Mouse (Mus musculus) spleen, adult 18-20 months (tissue): Measurements from ENCODE around the gene Flt3.

Experiments used
- DNase-seq, 2 experiments: peaks; one replicate each; pipeline ENCODE4 v3.0.0; 2022; ENCODE audit warnings: mixed read lengths in 2 of 2

Flt3 gene

GRCm38 (mm10) chr5:147399843-147400504 is at the start of gene Flt3:
TSS of gene Flt3 (minus strand) at chr5:147400489.
- DNase-seq: peak; percentile 50 to 56

GRCm38 (mm10) chr5:147448933-147449332 is 48.6 kb upstream of the Flt3 start:
- DNase-seq: no peak

DNA sequence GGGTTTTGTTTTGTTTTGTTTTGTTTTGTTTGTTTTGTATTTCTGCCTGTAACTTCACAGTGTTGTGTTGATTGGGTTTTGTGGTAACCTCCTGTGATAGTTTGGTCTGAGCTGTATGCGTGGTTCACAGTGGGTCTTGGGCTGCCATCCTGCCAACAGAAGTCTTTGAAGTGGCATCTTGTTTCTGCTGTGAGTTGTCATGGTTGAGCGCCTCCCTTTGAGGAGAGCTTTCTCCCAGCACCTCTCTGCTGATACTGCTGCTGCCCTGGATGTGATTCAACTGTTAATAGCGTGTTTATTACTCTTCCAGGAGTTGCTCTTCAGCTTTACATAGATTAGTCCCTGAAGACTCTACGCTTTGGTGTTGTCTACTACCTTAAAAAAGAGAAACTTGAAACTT is 48.2 kb upstream of the Flt3 start:
- no peak for DNase-seq

- no peak for DNase-seq
Measured at GRCm38 (mm10) chr5:147445252-147445651, 45.0 kb upstream of the Flt3 start.

GRCm38 (mm10) chr5:147444757-147445156 is 44.5 kb upstream of the Flt3 start:
- DNase-seq: no peak

GRCm38 (mm10) chr5:147444298-147444697 is 44.0 kb upstream of the Flt3 start:
- no peak for DNase-seq

DNA sequence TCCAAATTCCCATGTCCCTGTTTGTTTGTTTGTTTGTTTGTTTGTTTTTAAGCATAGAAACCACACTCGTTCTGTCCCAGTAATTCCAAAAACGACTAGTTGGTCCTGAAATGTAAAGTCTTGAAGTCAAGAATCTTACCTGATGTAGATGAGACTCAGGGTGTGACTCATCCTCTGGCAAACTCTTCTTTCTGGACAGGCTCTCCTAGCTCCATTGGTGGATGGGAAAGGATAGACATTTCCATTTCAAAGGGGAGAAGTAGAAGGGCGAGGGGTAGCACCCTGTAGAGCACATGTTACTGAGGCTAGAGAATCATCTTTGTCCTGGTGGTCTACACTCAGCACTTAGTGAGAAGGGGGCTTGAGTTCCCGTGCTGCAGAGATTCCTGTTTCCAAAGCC is 42.5 kb upstream of the Flt3 start:
- no peak for DNase-seq

DNA sequence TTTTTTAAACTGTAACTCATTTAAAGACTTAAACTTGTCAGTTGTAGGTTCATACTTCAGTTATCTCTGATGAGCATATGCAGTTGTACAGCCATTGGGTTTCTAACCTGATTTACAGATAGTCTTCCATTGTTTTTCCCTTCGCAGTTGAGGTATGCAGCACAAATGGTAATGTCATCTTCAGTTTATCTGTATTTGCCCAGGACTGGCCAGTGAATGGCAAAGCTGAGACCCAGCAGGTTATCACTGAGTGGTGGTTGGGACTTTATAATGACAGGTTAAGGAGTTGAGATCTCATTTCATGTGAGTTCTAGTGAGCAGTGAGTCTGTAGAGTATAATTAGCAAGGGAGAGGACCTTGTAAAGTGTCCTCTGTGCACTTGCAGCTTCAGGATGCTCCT is 41.7 kb upstream of the Flt3 start:
- no peak for DNase-seq

DNA sequence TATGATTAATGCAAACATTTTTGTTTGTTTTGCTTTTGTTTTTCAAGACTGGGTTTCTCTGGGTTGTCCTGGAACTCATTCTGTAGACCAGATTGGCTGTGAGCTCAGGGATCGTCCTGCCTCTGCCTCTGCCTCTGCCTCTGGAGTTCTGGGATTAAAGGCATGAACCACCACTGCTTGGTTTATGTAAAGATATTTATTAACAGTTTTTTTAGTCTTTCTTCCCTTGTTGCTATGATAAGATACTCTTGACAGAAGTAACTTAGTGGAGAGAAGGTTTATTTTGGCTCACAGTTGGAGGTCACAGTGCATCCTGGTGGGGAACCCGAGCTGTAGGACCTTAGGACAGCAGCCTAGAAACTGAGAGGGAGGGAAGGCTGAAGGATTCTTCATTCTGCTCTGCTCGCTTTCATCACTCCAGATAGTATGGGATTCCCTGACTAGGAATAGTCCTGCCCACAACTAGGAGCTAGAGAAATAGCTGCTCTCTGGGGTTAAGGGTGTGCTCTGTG is 40.8 kb upstream of the Flt3 start:
- DNase-seq: no peak

GRCm38 (mm10) chr5:147436491-147436890 is 36.2 kb upstream of the Flt3 start:
- DNase-seq: no peak

DNA sequence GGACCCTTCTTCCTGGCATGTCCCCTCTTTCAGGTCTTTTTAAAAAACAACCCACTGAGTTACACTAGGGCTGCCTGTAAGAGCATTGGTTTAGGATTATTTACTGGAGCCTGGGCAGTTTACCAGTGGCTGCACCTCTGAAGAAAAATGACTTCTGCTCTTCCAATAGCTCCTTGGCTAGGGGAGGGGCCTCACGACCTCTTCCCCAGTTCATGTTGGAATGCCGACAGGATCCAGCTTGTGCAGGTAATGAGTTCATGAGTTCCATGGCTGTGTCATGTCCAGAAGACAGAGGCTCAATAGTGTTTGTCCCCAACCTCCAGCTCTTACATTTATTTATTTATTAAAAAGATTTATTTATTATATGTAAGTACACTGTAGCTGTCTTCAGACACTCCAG is 35.5 kb upstream of the Flt3 start:
- DNase-seq: no peak

DNA sequence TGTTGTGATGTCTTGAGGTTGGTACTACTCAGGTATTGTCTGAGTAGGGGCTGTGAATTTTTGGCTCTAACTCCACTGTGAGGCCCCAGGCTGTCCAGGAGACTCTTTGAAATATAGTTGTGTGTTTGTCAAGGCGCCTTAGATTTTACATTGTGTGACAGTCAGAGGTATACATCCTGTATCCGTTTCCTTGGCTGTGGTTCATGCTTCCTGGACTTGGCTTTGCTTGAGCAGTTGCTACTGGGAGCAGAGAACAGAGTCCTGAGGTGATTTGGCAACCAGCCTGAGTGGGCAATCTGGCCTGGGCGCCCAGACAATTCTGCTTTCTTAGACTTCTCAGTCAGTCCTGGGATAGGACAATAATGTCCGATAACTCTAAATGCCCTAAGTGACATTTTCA is 34.9 kb upstream of the Flt3 start:
- DNase-seq: no peak

- DNase-seq: no peak
Measured at GRCm38 (mm10) chr5:147432927-147433326, 32.6 kb upstream of the Flt3 start.

DNA sequence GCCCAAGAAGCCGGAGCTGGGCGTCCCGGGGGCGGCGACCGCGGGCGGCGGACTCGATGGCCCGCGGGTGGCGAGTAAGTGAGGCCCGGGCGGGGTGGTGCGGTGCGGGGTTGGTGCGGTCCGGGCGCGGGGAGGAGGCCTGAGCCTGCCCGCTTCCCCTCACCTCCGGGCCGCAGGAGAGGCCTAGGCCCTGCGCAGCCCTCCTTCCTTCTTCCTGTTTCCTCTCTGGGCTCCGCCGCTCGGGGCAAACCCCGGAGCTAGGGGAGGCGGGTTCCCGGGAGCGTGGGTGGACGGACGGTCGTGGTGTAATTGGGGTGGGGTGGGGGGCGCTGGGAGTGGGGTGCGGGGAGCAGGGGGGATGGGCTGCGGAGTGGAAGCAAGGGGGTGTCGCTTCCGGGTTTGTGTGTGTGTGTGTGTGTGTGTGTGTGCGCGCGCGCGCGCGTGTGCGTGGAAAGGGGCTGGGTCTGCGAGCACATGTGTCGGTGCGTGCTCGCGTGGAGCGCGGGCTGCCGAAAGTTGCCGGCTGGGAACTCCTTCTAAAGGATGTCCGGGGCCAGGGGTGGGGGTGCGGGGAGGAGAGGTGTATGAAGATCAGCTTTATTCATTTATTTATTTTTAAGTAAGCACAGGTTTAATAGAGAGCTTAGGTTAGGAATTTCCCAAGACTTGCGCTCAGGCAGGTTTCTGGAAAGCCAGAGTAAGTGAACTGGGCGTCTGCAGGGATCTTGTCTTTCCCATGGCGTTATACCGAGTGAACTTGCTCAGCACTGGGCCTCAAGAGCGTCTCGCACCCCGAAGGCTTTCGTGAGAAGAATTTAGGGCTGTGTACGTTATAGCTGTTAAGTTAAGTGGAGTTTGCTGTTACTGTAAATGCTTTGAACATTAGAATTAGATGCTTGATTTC is 30.9 kb upstream of the Flt3 start:
- peak; percentile 73 to 80 for DNase-seq

- DNase-seq: peak in 1 of 2 experiments; percentile 35
Measured at GRCm38 (mm10) chr5:147430361-147430935, 30.2 kb upstream of the Flt3 start.

- peak; percentile 92 to 96 for DNase-seq
Measured at GRCm38 (mm10) chr5:147429535-147430305, 29.4 kb upstream of the Flt3 start, which contains the start of gene Pan3. TSS of gene Pan3 (plus strand) at chr5:147430161.

GRCm38 (mm10) chr5:147426048-147426805 is 25.9 kb upstream of the Flt3 start:
- DNase-seq: no peak

GRCm38 (mm10) chr5:147423612-147424011 is 23.3 kb upstream of the Flt3 start:
- DNase-seq: no peak

GRCm38 (mm10) chr5:147418394-147419121 is 18.3 kb upstream of the Flt3 start:
- DNase-seq: peak; percentile 29 to 64

- DNase-seq: no peak
Measured at GRCm38 (mm10) chr5:147417986-147418385, 17.7 kb upstream of the Flt3 start.

DNA sequence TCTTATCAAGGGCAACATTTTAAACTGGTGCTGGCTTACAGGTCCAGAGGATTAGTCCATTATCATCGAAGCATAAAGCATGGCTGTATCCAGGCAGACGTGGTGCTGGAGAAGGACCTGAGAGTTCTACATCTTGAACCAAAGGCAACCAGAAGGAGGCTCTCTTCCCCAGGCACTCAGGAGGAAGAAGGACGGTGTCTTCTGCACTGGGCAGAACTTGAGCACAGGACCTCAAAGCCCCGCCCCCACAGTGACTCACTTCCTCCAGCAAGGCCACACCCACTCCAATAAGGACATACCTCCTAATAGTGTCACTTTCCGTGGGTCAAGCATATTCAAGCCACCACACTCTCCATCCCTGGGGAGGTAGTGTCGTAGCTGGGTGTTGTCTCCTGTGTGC is 10.3 kb upstream of the Flt3 start:
- no peak for DNase-seq
